Mouse (Mus musculus): ENCODE measurements around the gene Dph2.
A peak's percentile ranks its signal among the peaks of the same experiment; 100 is the strongest.

Gene Dph2

GRCm38 (mm10) chr4:117891738-117892161 lies at the start of gene Dph2:
Dph2 (minus strand) TSS chr4:117892032.
- peak; percentile 72 for DNase-seq (ENCODE audit: low spot score)

GRCm38 (mm10) chr4:117936964-117937363 lies 45.1 kb upstream of the Dph2 start:
- DNase-seq (ENCODE audit: low spot score): no peak

- no peak for DNase-seq (ENCODE audit: low spot score)
These were observed 42.2 kb upstream of the Dph2 start for GRCm38 (mm10) chr4:117934081-117934480.

DNA sequence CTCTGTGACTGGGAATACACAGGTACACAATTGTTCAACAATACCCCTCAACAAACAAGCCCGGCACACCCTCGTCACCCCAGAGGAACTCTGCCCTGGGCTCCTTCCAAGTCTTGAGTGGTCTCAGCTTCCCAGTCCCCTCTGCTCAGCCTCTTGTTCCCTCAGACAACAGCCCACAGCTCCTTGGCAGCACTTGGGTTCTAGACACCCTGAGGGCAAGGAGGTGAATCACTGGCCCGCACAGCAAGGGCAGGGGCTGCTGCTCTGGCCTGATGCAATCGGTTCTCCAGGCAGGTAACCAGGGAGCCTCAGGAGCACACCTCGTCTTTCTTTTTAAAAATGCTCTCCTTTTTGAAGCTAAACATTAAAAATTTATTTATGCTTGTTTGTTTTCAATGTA lies 41.4 kb upstream of the Dph2 start:
- DNase-seq (ENCODE audit: low spot score): no peak

DNA sequence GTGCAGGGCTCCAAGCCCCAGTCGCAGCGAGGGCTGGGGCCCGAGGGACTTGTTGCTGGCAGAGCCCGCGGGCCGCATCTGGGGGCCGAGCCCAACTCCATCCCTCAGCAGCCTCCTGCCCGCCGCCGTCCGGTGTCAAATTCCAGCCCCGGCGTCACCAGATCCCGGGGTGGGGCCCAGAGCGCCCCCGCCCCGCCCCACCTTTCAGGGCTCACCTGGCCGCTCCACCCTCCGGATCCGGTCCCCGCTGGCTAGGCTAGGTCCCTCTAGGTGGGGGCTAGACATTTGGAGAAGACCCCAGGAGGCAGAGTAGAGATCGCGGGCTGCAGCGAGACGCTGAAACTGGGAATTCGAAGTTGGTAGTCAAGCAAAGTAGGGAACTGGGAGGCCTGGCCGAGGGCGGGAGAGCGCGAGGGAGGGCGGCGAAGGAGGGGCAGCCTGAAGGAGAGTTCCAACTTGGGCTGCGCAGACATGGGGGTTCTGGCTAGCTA lies 37.6 kb upstream of the Dph2 start, which contains the start of gene Artn:
Artn (minus strand) TSS at position 373 of the 491 bp plus-strand sequence.
- no peak for DNase-seq (ENCODE audit: low spot score)

DNA sequence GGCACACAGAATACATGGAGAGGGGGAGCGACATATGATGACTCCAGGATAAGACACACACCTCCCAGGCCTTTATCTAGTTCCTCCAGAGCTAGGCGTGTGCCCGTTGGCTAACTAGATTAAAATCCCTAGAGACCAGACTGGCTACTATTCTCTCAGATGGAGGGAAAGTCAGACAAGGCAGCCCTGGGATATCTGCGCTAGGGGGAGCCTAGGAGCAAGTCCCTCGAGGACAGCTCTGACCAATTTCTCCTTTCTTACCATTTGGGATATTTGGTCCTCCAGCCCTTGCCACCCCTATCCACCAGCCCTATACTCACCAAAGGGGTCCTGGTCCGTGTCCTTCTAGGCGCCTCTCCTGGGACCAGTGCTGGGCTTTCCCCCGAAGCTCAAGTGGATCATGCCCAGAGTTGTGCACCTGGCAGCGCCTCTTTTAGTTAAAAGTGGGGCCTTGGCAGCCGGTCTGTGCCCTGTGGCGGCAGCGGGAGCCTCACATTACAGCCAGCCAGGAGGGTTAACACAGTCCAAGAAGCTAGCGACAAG lies 36.9 kb upstream of the Dph2 start:
- no peak for DNase-seq (ENCODE audit: low spot score)

DNA sequence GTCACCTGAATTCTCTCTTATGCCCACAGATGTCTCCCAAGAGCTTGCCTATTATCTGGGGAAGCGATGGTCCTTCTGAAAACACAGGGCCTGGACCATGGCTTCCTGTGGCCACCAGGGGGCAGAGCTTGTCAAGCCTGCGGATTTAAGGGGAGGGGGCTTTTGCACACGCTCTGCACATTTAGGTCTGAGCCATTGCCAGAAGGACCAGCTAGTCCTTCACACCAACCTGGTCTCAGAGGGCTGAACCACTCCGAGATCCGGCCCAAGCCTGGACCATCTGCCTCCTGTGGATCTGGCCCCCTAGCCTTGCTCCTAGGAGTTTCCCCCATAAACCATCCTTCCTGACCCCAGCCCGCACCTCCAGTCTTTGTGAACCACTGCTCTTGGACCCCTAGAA lies 36.4 kb upstream of the Dph2 start:
- no peak for DNase-seq (ENCODE audit: low spot score)

DNA sequence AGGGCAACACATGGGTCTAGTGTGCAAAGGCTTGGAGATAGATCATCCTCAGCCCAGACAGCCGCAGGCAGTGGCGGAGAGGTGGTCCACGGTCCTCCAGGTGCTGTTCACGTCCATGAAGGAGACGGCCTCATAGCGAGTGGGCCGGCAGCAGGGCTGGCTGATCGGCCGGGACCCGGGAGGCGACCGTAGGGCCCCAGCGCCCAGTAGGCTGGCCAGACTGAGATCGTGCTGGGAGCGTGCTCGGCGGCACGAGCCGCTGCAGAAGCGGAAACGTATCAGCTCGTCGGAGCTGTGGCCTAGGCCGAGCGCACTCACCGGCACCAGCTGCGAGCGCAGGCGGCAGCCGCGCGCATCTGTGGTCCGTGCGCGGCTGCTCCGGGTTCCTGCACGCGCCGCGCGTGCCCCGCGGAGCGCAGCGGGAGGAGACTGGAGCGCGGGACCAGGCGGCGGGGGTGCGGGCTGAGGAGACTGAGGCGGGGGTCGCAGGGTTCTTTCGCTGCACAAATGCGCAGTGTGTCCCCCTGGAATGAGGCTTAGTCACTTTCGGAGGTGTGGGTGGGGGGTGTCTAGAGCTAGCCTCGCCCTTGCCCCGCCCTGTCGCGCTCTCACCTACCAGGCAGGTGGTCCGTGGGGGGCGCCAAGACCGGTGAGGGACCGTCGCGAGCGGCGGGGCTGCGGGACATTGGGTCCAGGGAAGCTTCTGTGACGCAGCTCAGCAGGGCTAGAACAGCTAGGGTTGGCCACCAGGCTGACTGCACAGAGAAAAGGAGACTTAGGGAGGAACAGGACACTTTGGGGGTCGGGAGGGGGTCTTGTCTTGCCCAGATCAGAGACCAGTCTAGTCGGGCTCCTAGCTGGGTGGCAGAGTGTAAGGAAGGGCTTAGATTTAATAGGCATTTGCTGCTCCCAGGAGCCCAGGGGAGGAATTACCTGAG lies 35.0 kb upstream of the Dph2 start:
- DNase-seq (ENCODE audit: low spot score): no peak

DNA sequence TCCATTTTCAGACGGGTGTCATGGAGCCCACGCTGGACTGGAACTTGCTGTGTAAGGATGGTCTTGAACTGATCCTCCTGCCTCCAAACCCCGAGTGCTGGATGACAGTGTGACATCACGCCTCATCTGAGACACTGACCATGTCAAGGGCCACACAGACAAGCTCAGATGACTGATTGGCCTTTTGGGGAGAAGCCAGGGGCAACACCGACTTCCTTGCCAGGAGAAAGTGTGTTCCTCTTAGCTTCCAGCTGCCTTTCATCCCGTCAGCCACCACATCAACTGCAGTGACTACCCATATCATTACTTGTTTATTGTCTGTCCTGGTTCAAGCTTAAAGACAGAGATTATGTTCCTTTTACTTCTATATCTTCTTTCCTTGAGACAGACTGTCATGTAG lies 33.1 kb upstream of the Dph2 start:
- DNase-seq (ENCODE audit: low spot score): no peak

- no peak for DNase-seq (ENCODE audit: low spot score)
These were observed 31.6 kb upstream of the Dph2 start for GRCm38 (mm10) chr4:117923450-117923849.

DNA sequence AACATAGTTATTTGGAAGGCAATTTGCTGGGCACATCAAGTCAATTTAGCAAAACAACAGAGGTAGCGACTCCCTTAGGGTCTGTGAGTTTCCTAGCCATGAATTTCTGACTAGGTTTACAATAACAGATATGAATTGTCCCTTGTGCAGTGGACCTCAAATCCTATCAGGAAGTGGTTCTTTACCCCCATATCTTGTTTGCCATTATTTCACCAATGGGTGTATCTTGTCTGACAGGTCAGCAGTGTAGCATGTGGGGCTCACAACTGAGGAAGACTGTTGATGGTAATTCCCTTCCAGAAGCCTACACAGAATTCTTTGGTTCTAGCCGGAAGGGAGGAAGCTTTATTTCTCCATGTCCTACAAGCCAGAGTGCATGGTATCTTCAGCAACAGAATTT lies 29.5 kb upstream of the Dph2 start:
- no peak for DNase-seq (ENCODE audit: low spot score)

DNA sequence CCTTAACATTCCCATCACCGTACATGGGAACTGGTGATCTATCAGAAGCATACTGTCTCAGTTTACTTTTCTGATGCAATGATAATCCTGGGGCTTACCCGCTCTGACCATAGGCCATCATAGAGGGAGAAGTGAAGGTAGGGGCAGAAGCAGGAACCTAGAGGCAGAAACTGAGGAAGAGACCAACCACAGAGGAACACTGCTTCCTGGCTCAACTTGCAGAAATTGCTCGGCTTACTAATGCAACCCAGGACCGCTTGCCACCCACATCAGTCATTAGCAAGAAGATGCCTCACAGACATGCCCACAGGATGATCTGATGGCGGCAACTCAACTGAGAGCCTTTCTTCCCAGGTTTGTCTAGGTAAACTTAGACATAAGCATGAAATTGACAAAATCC lies 26.9 kb upstream of the Dph2 start:
- no peak for DNase-seq (ENCODE audit: low spot score)

- DNase-seq (ENCODE audit: low spot score): no peak
These were observed 26.4 kb upstream of the Dph2 start for GRCm38 (mm10) chr4:117918261-117918660.

DNA sequence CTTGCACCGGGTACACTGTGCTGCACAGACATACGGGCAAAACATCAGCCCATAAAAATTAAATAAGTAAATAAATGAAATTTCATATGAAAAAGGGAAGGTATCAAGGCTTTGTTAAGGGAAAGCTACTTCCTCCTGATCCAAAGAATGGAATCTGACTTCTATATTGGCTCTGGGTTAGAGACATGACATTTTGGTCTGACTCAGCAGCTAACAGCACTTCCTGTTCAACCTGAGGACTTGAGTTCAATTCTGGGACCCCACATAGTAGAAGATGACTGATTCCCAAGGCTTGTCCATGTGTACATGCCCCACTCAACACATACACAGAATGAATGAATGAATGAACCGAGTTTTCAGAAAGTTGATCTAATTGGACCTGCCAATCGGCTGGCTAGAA lies 26.0 kb upstream of the Dph2 start:
- no peak for DNase-seq (ENCODE audit: low spot score)

DNA sequence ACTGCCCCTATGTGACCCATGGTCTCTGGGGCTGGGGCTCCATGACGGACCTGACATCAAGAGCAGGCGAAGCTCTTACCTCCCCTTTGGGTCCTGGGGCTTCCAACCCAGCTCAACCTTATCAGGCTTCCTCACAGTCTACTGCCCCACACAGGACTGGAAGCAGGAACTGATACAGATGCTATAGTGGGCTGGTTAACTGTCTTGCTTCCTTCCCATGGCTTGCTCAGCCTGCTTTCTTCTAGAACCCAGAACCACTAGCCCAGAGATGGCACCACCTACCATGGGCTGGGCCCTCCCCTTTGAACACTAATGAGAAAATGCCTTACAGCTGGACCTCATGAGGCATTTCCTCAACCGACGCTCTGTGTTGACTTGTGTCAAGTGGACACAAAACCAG lies 25.6 kb upstream of the Dph2 start:
- no peak for DNase-seq (ENCODE audit: low spot score)

GRCm38 (mm10) chr4:117916386-117916785 lies 24.6 kb upstream of the Dph2 start:
- DNase-seq (ENCODE audit: low spot score): no peak

DNA sequence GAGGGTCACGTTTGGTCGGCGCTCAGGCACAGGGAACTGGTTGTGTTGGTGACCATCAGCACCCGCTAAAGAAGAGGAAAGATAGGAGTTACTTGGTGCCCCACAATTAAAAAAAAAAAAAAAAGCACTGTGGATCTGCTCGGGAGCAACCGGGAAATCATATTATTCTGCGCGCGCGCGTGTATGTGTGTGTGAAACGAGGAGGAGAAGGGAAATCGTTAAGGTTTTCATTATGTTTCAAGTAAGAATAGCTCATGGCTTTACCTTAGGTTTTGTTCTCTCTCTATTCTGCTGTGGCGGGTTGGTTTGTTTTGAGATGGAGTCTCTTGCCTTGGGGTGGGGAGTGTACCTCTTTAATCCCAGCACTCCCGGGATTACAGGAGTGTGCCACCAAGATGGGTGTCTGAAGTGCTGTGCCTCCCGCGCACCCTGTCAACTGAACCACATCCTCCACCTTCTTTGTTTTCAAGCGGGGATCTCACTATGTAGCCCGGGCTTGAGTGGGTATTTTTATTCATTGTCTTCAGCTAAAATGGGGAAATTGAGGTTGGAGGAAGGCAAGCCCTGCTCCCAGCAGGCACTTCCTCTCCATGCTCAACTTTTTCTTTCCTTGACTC lies 23.8 kb upstream of the Dph2 start:
- DNase-seq (ENCODE audit: low spot score): no peak

DNA sequence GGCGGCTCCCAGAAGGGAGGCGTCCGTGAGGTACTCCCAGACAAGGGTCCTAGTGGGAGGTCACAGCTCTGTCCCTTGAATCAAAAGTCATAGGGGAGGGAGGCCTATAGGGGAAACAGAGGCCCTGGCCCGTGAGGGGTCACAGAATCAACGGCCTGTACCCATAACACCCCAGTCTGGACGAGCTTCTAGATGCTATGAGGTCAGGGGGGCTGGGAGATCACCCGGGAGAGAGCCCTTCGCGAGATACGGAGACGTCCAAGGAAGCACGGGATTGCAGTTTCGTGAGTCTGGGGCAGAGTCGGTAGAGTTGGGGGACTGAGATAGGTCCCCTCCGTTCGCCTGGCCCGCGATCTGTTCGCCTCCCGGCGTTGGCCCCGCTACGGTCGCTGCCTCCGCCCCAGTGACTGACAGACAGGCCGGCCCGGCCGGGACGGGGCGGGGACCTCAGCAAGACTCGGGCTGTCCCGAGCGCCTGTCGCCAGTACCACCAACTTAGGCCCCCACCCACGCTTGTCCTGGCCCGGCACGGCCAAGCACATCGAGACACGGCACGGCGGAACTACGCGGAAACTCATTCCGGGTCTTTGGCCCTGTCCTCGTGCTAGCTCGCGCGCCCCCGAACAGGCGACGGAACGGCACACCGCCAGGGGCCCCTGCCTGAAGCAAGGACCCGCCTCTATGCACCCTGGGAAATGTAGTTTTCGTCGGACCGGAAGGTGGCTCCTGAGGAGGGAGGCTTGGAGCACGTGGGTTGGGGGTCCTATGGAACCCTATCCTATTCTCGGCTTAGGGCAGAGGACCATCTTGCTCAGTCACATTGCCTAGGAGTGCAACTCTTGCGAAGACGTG lies 23.0 kb upstream of the Dph2 start, which contains the start of gene Ipo13:
Ipo13 (minus strand) TSS at position 409 of the 852 bp plus-strand sequence.
- DNase-seq (ENCODE audit: low spot score): peak; percentile 79

- no peak for DNase-seq (ENCODE audit: low spot score)
These were observed 22.2 kb upstream of the Dph2 start for GRCm38 (mm10) chr4:117914031-117914430.

- no peak for DNase-seq (ENCODE audit: low spot score)
These were observed 21.6 kb upstream of the Dph2 start for GRCm38 (mm10) chr4:117913421-117913820.

DNA sequence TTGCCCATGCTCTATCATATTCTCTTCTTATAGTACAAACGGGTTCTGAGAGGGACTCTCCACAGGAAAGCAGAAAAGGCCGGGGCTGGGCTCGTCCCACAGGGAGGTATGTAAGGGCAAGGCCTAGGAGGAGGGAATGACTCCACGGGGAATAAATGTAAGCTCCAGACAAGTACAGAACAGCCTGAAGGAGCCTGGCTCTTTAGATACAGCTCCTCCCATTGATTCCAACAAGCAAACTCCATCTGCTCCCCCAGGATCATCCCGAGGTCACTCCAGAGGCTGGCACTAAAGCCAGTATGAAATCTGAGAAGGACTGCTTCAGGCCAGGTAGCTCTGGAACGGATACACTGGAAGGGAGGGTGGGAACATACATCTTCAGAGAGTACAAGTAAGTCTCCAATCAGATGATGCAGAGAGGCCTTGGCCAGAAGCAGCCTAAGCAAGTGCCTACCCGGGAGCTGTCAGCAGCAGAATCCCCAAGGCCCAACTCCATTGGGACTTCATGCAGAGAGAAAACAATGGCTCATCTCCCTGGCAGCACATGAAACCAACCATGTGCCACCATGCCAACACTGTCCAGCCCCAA lies 20.9 kb upstream of the Dph2 start:
- DNase-seq (ENCODE audit: low spot score): no peak
